Comparison of ENCODE assay signal across 8 mouse cellular contexts in the genomic region with DNA sequence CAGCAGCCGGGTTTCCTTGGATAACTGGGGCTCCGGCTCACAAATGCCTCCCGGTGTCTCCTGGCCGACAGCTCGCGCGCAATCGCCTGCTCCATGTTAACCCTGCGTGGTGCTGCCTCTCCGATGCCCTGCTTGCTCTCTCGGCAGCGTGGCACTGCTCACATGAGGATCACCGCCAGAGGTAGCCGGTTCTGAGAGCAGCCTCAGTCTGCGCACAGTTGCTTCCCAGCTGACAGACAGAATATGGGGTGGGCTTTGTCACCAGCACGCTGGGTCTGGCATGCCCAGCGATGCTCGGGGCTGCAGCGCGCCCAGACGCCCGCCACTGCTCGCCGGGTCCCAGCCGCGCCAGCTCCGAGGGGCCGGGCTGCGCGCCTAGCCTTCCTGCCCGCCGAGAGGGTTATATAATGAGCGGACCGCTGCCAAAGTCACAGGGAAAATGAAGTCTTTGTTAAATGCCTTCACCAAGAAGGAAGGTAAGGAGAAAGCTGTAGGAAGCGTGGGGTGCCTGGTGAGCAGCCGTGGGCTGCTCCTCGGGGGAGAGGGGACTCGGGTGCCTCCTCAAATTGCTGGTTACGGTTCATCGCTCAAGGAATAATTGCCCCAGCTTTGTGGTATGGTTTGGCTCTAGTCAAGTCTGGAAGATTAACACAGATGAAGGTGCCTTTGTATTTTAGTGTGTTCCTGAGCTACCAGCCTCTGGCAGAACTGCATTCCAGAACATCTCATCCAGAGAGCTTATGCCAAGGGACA.
DNase-seq lines count a peak whose midpoint lies in the region; ATAC-seq and TF ChIP-seq lines count a peak whose summit lies in the region.

No protein-coding gene starts in this region.

- H3K4me2 ChIP-seq in kidney, postnatal 0 days (ENCODE audit: low read length) = peak overlapping the region; percentile 51

- H3K36me3 ChIP-seq in heart, embryonic 10.5 days = no peaks in the 10 kb centered on the region
- H3K36me3 ChIP-seq in kidney, postnatal 0 days (ENCODE audit: insufficient read depth, low read length) = no peaks in the 10 kb centered on the region
- no peaks in the 10 kb centered on the region for H3K36me3 ChIP-seq in midbrain, embryonic 10.5 days

- ATAC-seq in kidney, postnatal 0 days (replicated peaks; ENCODE audit: low FRiP score, low read depth) = no peak
- no peak for ATAC-seq in megakaryocyte, adult 5-6 weeks (ENCODE audit: poor library complexity, severe bottlenecking)

- 10% methylated on average over 40 of the region's 40 CpGs for WGBS in heart, embryonic 10.5 days
- WGBS in kidney, postnatal 0 days = 2% methylated on average over 40 of the region's 40 CpGs
- 3% methylated on average over 40 of the region's 40 CpGs for WGBS in midbrain, embryonic 10.5 days

- peaks cover 9% of the 10 kb centered on the region for H3K4me1 ChIP-seq in heart, embryonic 10.5 days
- H3K4me1 ChIP-seq in kidney, postnatal 0 days (replicated peaks; ENCODE audit: insufficient read depth, low read length) = 0 out of 2 replicates have a peak, but pooled peaks cover 3% of the 10 kb centered on the region
- H3K4me1 ChIP-seq in midbrain, embryonic 10.5 days = peaks cover 18% of the 10 kb centered on the region

- H3K9ac ChIP-seq in kidney, postnatal 0 days (ENCODE audit: low read depth, low read length) = 0 out of 2 replicates have a peak overlapping the region, but pooled peaks have one; percentile 19

- H3K9me3 ChIP-seq in heart, embryonic 10.5 days = no peaks in the 10 kb centered on the region
- no peaks in the 10 kb centered on the region for H3K9me3 ChIP-seq in kidney, postnatal 0 days (replicated peaks; ENCODE audit: low read length)
- no peaks in the 10 kb centered on the region for H3K9me3 ChIP-seq in midbrain, embryonic 10.5 days (replicated peaks)

- H3K27me3 ChIP-seq in heart, embryonic 10.5 days (ENCODE audit: insufficient read depth, poor library complexity, severe bottlenecking) = peaks cover 97% of the 10 kb centered on the region
- peaks cover 6% of the 10 kb centered on the region; the same call in 1 of the 2 replicates for H3K27me3 ChIP-seq in kidney, postnatal 0 days (ENCODE audit: insufficient read depth, low read length)
- peaks cover 74% of the 10 kb centered on the region for H3K27me3 ChIP-seq in midbrain, embryonic 10.5 days (ENCODE audit: low read depth, poor library complexity, severe bottlenecking)

- no peak for DNase-seq in heart, embryonic 10.5 days (ENCODE audit: low spot score)
- no peak for DNase-seq in heart, adult 11 months
- DNase-seq in cerebellum, postnatal 14 days = peak; percentile 59 to 66
- DNase-seq in frontal cortex, postnatal 25 days (ENCODE audit: low spot score in 2 of 2) = peak; percentile 39 to 54
- peak; percentile 30 for DNase-seq in kidney, postnatal 0 days (ENCODE audit: low spot score)
- peak; percentile 46 for DNase-seq in midbrain, embryonic 10.5 days (ENCODE audit: low spot score)
- DNase-seq in spleen, postnatal 10 days (ENCODE audit: low spot score in 2 of 2) = no peak

- no peak for TF ChIP-seq CTCF in kidney, postnatal 0 days (IDR thresholded peaks at IDR 0.05; ENCODE audit: low read depth)

- H3K27ac ChIP-seq in heart, embryonic 10.5 days = no peak overlapping the region
- H3K27ac ChIP-seq in kidney, postnatal 0 days = no peak overlapping the region
- no peak overlapping the region; the same call in 1 of the 2 replicates for H3K27ac ChIP-seq in midbrain, embryonic 10.5 days (replicated peaks)

- H3K4me3 ChIP-seq in heart, embryonic 10.5 days = peak overlapping the region; percentile 52
- 0 out of 2 replicates have a peak overlapping the region, but pooled peaks have one; percentile 7 for H3K4me3 ChIP-seq in kidney, postnatal 0 days (replicated peaks; ENCODE audit: low read depth, low read length)
- peak overlapping the region; percentile 55 for H3K4me3 ChIP-seq in midbrain, embryonic 10.5 days

Comparison
In these comparisons a context has a peak if more than half of its experiments do, and no peak if none do; other contexts are left out.
1. DNase-seq: peak in cerebellum, postnatal 14 days (2 of 2), frontal cortex, postnatal 25 days (2 of 2), kidney, postnatal 0 days (single experiment) and midbrain, embryonic 10.5 days (single experiment); none in heart, embryonic 10.5 days (single experiment), heart, adult 11 months (single experiment) and spleen, postnatal 10 days (0 of 2).
2. Peak in every context shown above with its lines, with median percentiles within 50 percentile points of each other: H3K4me3 ChIP-seq.